Mouse (Mus musculus) 3134 (cell line): ENCODE results near the gene Padi3.
A peak's percentile ranks its signal among the peaks of the same experiment; 100 is the strongest.

ENCODE experiments used
- DNase-seq: peaks from one replicate; pipeline ENCODE4 v3.0.0-alpha.2; 2011; ENCODE audit warnings: low spot score; ENCODE audit not compliant: insufficient read length; ENCODE audit errors: extremely low read depth

Padi3 gene

GRCm38 (mm10) chr4:140784292-140784945 lies 26.0 kb downstream of the Padi3 start:
- DNase-seq = no peak

GRCm38 (mm10) chr4:140782821-140783220 lies 27.6 kb downstream of the Padi3 start:
- DNase-seq = no peak

GRCm38 (mm10) chr4:140780507-140780906 lies 29.9 kb downstream of the Padi3 start:
- no peak for DNase-seq

GRCm38 (mm10) chr4:140779803-140780397 lies 30.5 kb downstream of the Padi3 start:
- no peak for DNase-seq

GRCm38 (mm10) chr4:140776623-140777022 lies 33.8 kb downstream of the Padi3 start:
- DNase-seq = no peak

- no peak for DNase-seq
These were observed 34.6 kb downstream of the Padi3 start for GRCm38 (mm10) chr4:140775876-140776275.

- no peak for DNase-seq
These were observed 35.6 kb downstream of the Padi3 start for GRCm38 (mm10) chr4:140774893-140775292.

GRCm38 (mm10) chr4:140774025-140774800 lies 36.2 kb downstream of the Padi3 start, which contains the start of gene Padi4:
TSS of gene Padi4 (minus strand) at chr4:140774236.
- peak; percentile 48 for DNase-seq

- DNase-seq = peak; percentile 69
These were observed 39.4 kb downstream of the Padi3 start for GRCm38 (mm10) chr4:140771091-140771490.

- peak; percentile 65 for DNase-seq
These were observed 40.0 kb downstream of the Padi3 start for GRCm38 (mm10) chr4:140770433-140770832.

GRCm38 (mm10) chr4:140768973-140769372 lies 41.5 kb downstream of the Padi3 start:
- no peak for DNase-seq

GRCm38 (mm10) chr4:140765936-140766335 lies 44.5 kb downstream of the Padi3 start:
- no peak for DNase-seq

- DNase-seq = peak; percentile 52
These were observed 47.3 kb downstream of the Padi3 start for GRCm38 (mm10) chr4:140763158-140763557.

- no peak for DNase-seq
These were observed 48.8 kb downstream of the Padi3 start for GRCm38 (mm10) chr4:140761601-140762000.

- no peak for DNase-seq
These were observed 54.6 kb downstream of the Padi3 start for GRCm38 (mm10) chr4:140755811-140756210.

GRCm38 (mm10) chr4:140753366-140753765 lies 57.1 kb downstream of the Padi3 start:
- DNase-seq = no peak

GRCm38 (mm10) chr4:140750328-140750727 lies 60.1 kb downstream of the Padi3 start:
- no peak for DNase-seq

GRCm38 (mm10) chr4:140747978-140748377 lies 62.5 kb downstream of the Padi3 start:
- no peak for DNase-seq

GRCm38 (mm10) chr4:140744654-140745053 lies 65.8 kb downstream of the Padi3 start:
- DNase-seq = no peak

- no peak for DNase-seq
These were observed 67.4 kb downstream of the Padi3 start for GRCm38 (mm10) chr4:140743086-140743485.

GRCm38 (mm10) chr4:140742543-140742942 lies 67.9 kb downstream of the Padi3 start, which contains the start of gene Padi6:
TSS of gene Padi6 (minus strand) at chr4:140742643.
- no peak for DNase-seq

- no peak for DNase-seq
These were observed 69.0 kb downstream of the Padi3 start for GRCm38 (mm10) chr4:140741401-140741800.
